Mouse (Mus musculus): ENCODE data around the gene Ccdc6.
"Not testable (repeated sequence)": the region's sequence is repeated elsewhere in the genome, so short reads cannot be mapped to it uniquely, and the experiment has no call there.

Gene Ccdc6

DNA sequence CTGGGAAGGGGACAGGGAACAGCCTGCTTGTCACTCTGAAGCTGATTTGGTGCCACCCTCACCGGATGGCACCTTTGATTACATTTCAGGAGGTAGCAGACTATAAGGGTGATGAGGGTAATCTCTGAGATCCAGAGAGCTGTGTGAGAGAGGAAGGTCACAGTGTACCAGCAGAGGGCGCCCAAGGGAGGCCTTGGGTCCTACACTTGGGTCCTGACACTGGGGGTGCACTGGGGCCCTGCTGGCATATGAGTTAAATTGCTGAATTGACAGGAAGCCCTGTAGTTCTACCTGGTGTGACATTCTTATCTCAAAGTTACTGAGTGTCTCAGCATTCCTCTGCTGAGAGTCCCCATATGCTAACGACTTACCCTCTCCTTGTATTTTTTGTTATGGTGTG is 76.4 kb downstream of the Ccdc6 start:
- peak; percentile 69 to 85 for DNase-seq

DNA sequence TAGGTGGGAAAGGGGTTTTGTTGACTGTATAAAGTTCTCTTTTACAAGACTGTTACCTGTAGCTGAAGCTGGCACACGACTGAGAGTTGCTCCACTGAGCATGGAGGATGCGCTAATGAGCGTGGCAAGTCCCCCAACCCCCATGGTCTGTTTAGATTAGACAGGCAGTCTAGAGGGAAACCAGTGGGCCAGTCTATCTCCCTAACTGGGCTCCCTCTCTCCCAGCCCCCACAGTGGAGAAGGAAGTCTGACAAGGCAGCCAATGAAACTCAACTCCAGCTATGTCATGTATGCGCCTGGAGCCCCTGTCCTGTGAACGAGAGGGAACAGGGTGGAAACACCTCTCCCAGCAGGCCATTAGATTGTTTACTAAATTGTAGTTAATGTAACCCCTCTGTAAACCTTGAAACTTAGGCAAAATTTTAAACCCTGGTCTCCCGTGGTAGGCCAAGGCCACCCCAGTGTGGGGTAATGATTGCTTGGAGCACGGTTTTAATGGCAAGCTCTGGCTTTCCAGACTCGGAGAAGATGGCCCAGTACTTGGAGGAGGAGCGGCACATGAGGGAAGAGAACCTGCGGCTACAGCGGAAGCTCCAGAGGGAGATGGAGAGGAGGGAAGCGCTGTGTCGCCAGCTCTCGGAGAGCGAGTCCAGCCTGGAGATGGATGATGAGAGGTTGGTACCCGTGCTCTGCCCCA is 77.7 kb downstream of the Ccdc6 start:
- no peak for DNase-seq

DNA sequence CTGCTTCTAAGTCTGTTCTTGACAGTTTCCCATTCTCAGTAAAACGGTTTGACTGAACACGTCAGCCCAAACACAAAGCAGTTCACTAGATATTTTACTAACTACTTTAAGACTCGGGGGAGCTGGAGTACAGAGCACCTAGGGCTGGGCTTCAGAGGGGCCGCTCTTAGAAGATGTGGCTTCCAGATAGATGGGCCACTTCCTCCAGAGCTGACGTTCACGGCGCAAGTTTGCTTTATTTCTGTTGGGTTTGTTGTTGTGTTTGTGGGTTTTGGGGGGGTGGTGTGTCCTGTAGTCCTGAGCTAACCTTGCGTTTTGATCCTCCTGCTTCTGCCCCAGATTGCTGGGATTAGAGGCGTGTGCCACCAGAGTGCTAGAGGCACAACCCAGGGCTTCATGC is 83.8 kb downstream of the Ccdc6 start:
- no peak for DNase-seq

DNA sequence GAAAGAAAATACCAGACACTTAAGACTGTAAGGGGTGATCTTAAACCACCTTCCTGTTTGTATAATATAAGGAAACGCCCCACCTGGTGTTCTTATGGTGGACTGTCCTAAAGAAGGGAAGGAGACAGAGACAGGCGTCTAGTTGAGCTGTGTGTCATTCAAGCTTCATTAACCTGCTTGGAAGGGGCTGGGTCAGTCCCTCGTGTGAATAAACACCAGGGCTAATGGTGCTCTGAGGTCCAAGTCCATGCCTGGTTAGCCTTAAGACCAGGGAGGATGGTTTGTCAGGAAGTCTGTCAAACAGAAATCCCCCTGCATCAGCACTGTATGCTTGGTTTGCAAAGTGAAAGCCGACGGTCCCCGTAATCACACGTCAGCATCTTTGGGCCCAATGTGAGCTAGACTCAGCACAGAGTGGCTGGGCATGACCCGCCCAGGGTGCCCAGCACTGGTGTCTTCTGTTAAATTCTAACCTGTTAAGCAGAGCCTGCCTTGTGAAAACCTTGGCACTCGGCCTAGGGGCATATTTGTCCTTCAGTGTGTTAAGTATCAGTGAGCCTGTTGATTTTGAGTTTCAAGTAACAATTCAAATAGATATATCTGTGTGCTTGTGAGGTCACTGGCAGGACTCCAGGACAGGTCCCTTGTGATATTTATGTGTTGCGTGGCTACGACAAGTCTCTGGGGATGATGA is 84.5 kb downstream of the Ccdc6 start:
- DNase-seq = no peak

DNA sequence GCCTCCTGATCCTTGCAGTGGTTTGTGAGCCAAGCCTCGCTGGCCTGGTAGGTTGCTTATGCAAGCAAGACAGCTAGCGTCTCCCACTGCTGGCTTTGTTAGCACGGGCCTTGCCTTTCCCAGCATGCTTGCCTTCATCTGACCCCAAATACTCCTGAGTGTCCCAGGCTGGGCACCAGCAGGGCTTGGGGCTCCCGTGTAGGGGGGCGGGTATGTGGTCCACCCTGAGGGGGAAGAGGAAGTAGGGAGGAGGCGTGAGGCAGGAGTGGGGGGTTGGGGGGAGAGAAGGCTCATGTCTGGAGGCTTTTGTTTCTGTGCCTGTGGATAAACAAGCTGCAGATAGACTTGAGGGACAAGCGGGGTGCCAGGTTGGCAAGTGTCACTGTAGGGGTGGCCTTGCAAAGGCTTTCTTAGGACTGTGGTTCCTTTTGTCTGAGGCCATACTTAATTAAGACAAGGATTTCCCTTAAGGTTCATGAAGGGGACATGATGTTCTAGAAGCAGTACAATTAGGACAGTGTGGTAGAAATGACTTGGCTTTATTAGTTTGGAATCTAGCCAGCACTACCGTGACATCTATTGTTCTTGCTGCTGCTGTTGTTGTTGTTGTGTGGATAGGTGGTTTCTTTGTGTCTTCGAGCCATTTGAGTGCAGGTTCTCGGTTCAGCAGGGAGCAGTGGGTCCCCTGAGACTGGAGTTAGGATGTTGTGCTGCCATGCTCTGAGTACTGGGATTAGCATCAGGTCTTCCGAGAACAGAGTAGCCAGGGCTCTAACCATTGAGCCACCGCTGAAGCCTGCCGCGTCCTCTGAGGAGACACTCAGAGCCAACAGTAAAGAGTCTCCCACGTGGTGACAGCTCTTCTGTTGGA is 86.5 kb downstream of the Ccdc6 start:
- DNase-seq = no peak

DNA sequence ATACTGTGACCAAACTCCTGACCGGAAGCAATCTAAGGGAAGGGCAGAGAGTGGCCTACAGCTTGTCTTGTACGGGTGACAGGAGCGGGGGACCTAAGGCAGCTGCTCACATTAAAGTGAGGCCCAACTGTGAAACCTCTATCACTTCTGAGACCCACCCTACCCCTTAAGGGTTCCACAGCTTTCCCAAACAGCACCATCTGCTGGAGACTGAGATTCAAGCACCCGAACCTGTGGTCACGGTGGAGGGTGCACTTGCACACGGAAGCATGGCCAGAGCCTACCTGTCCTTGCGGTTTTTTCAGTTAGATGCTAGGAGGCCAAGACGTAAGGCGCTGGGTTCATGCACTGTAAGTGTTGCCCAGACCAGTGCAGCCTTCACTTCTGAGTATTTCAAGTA is 89.2 kb downstream of the Ccdc6 start:
- peak in 1 of 2 experiments; percentile 66 for DNase-seq

DNA sequence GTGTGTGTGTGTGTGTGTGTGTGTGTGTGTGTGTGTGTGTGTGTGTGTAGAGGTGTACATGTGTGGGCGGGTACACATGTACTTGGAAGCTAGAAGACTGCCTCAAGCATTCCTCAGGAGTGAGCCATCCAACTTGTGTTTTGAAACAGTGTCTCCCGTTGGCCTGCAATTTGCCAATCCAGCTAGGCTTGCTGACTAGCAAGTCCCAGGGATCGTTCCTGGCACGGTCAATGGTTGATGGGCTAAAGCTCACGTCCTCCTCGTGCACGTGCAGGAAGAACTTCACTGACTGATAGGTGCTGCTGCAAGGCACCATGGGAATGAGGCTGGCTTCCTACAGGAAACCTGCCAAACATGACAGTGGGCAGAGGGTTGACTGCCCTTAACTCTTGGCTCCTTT is 89.7 kb downstream of the Ccdc6 start:
- no peak for DNase-seq

DNA sequence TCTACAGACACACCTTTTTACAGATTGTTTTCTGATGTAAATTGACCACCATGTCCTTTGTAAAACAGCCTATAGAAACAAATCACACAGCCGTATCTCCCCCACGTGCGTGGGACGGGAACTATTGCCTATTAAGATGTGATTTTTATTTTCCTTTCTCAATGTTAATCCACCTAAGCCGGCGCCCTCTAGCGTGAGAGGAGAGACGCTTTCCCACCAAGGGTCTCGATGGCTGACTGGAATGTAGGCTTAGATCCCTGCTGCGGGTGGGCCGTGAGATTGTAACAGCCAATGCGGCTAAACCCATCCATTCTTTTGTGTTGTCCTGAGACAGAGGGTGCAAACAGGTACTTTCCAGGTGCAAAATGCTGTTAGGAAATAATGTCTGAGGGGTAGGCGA is 92.9 kb downstream of the Ccdc6 start:
- peak in 1 of 2 experiments; percentile 38 for DNase-seq

DNA sequence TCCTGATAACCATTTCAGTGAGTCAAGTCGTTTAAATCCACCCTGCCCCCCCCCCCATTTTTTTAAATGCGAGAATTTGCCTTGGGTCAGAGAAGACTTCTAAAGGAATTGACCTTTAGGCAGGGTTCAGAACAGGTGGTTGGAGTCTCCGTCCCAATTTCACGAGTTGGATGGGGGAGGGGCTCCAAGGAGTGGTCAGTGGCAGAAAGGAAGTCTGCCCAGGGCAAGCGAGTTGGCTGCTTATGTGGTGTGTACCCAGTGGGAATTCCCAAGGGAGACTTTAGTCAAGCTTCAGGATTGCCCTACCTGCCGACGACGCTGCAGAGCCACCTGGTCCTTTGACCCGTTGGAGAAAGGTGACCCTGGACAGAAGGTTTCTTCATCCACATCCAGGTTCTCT is 97.4 kb downstream of the Ccdc6 start:
- DNase-seq = no peak

DNA sequence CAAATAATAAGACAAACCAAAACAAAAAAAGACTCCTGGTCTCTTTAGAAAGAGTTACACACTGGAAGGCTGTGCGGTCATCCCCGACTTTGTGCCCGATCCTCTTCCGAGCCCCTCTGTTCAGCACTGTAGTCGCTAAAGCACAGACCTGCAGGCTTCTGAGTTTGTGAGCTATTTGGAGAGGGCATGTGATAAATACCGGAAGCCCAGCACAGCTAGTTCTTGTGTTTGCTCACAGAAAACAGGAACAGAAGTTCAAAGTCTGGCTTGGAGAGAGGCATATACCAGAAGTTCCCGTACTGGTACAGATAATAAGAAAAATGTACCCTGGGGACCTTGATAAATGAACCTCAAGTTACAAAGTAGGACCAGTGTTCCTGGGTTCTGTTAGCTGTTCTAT is 98.4 kb downstream of the Ccdc6 start:
- DNase-seq = no peak

DNA sequence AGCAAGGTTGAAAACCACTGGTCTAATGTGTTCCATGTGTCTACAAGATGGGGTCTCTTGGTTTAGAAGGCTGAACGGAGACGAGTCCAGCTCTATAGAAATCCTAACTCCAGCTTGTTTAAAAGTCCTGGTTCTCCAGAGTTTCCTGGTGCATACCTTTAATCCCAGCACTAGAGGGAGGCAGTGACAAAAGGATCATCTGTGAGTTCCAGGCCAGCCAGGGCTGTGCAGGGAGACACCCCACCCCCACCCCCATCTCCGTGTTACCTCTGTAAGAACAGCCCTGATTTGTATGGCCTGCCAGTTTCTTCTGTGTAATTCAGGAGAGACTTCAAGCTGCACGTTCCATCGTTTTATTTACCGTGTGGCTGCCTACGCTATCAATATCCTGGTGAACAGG is 98.9 kb downstream of the Ccdc6 start:
- DNase-seq = peak in 1 of 2 experiments; percentile 44

DNA sequence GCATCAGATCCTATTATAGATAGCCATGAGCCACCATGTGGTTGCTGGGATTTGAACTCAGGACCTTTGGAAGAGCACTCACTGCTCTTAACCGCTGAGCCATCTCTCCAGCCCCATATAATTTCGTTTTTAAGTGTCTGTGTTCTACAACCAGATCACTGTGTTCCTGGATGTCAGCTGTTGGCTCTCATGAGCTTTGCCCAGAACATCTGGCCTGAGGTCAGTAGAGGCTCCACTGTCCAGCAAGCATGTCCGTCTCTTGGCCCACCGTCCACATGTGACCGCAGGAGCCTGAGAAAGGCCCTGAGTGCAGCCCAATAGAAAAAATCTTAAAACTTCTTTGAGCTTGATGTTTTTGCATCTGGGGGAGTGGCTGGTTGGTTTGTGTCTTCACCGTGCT is 99.7 kb downstream of the Ccdc6 start:
- DNase-seq = no peak

DNA sequence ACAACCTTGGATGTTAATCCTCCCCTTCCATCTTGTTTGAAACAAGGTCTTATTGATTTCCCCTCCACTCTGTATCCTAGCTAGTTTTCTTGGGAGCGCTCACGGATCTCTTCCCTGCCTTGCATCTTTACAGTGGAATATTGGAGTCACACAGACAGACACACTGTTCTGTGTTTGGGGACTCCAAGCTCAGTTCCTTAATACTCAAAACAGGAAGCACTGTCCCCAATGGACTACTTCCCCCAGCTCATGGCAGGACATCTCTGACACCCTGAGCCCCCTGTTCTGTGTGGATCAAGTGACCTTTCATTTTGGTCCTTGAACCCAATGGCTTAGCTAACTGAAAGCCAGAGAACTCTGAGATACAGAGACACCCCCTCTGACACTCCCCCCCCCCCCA is 100.7 kb downstream of the Ccdc6 start:
- DNase-seq = no peak

DNA sequence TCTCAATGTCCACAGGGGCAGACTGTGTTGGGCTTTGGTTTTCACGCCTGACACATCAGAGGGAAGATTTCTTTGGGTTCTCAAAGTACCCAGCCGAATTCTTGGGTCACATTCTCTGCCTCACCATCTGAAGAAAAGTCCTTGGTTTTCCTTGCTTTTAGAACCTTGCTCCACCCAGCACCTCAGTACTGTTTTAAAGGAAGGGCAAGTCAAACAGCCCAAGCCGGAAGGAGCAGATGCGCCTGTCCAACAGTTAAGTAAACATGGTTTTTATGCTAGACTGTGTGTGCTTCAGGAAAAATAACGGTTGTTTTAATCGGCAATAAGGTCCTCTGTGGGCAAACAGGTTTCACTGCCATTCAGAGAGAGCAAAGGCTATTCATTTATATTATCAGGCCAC is 101.1 kb downstream of the Ccdc6 start:
- no peak for DNase-seq

DNA sequence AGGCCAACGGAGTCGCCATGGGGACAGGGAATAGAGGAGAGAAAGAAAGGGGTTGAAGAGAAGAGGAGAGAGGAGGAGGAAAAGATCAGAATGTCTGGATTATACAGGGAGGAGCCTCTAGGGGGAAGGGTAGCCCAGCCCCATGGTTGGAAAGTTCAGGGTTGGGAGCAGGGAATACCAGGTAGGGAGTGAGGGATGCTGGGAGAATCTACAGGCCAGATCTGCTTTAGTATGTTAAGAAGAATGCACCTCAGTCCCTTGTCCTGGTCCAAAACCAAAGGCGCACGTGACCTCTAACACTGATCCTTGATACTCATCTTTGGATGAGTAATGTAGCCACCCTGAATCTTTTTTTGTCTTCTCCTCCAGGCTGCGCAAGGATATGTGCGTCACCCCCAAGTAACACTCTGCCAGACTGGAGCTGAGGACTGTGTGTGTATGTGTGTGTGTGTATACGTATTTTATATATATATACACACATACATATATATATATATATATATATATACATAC is 102.1 kb downstream of the Ccdc6 start:
- no peak for DNase-seq

DNA sequence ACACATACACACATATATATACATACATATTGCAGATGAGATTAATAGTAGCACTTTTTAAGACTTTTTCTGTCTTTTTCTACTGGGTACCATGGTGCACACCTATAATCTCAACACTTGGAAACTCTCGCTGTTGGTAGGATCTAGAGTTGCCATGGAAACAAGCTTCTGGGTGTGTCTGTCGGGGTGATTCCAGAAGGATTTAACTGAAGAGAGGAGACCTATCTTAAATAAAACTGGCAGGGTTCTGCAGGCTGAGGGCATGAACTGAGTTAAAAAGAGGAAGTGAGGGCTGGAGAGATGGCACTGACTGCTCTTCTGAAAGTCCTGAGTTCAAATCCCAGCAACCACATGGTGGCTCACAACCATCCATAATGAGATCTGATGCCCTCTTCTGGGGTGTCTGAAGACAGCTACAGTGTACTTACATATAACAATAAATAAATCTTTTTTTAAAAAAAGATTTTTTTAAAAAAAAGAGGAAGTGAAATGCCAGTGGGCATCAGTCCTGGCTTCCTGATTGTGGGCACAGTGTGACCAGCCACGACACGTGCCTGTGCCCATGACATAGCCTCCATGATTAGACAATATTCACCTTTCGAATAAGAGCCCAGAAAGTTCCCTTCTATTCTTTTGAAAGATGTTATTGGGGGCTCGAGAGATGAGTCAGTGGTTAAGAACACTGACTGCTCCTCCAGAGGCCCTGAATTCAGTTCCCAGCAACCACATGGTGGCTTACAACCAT is 102.7 kb downstream of the Ccdc6 start:
- no peak for DNase-seq

DNA sequence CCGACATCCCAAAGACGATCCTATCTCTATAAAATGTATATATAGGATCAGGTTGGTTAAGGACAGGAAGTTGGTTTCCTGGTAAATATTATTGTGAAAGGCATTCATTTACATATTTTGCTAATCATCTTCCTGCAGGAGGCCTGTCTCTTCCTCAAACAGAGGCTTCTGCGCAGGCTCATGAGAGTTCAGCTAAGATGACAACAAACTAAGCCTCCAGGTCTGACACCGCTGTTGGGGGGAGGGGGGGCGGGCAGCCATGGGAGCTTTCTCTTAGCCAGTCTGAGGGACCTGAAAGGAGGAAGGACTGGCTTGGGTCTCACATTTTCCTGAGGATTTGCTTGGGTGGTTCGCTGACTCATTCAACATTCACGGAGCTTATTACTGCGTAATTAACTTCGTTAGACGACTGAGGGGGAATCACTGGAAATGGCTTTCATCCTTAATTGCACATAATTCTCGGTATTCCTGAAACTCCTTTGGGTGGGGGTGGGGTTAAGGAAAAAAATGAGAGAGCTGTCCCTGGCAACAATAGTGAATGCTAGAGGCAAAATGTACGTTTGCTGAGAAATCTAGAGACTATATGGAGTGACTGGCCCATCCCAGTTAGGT is 104.1 kb downstream of the Ccdc6 start:
- no peak for DNase-seq

DNA sequence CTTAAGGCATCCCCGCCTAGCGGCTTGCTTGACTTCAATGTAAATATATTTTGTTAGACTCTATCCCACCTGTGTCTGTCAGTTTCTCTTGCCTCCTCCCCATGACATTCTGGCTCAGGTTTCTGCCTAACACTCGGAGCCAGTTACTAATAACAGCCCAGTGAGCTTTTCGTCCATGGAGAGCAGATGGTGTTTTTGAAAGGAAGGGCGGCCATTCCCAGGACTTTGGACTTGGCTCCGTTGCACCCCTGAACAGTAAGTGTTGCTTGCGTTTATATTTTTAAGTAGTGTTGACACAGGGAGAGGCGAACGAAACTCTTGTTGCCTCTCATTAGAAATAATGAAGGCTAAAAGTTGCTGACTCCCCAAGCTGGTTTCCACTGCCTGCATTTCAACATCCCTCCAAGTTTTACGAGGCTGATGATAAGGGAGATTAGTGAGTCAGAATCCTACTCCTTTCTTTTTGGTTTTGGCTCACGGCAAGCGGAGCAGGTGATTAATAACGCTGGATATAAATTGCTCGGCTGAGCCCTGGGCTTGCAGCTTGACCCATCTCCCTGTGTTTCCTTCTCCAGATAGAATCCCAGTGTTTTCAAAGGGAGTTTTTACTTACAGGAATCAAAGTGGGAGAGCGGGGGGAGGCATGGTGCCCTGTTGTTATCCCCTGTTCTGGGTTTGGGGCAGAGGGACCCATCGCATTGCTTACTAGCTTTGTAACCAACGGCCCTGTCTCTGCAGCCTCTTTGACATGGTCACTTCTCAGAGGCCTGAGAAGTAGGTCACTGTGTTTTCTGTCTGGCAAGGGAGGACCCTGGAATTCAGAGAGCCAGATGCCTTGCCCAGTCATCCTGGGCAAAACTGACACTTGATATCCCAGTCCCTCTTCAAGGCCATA is 107.8 kb downstream of the Ccdc6 start, which contains the start of gene Mrln:
Mrln (plus strand) TSS at position 160 of the 895 bp plus-strand sequence.
- peak; percentile 76 to 78 for DNase-seq

DNA sequence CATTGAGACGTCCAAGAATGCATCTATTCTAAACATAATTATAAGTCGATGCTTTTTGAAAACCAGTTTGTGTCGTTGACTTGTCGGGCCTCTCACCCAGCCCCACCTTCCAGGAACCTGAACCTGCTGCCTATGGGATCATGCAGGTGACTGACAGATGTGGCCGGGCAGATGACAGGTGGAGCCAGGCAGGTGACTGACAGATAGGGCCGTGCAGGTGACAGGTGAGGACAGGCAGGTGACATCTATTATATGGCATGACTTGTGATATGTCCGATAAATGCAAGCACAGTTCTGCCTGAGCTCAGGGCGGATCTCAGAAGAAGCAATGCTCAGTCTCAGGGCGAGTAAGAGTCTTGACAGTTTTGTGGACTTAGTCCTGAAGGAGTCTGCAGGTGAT is 114.4 kb downstream of the Ccdc6 start:
- no peak for DNase-seq

DNA sequence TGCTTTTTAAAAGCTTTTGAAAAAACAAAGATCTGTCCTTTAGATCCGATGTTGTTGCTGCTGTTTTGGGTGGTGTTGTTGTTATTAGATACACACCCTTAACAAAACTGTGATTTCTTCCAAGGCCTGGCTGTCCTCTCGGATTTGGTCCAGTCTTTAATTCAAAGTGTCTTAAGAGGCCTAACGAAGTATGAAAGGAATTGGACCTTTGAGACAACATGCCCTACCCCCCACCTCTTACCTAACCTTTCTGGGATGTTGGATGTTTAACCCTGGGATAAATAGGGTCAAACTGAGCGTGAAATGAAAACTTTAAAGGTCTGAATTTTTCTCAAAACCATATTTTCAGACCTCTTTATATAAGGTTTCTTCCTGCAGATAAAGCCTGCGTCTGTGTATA is 124.0 kb downstream of the Ccdc6 start:
- DNase-seq = no peak

DNA sequence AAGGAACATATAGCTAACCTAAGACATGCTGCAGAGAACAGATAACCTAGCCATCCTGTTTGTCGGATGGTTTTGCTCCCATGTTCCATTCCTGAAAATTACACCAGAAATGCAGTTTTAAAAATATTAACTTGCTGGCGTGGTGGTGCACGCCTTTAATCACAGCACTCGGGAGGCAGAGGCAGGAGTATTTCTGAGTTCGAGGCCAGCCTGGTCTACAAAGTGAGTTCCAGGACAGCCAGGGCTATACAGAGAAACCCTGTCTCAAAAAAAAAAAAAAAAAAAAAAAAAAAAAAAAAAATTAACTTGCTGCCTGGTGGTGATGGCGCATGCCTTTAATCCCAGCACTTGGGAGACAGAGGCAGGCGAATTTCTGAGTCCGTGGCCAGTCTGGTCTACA is 125.3 kb downstream of the Ccdc6 start:
- DNase-seq = not testable (repeated sequence)

Data from cerebellum, postnatal 25 days (tissue).